Mouse (Mus musculus): ENCODE results near the gene Slc35a5. TPM values are rescaled to one million over a fixed set of nuclear protein-coding genes. Genes with fewer than 3 reads are reported as not detected.

Slc35a5 gene
- total RNA-seq (2023) = 59.9 and 63.1 TPM in 2 replicates

DNA sequence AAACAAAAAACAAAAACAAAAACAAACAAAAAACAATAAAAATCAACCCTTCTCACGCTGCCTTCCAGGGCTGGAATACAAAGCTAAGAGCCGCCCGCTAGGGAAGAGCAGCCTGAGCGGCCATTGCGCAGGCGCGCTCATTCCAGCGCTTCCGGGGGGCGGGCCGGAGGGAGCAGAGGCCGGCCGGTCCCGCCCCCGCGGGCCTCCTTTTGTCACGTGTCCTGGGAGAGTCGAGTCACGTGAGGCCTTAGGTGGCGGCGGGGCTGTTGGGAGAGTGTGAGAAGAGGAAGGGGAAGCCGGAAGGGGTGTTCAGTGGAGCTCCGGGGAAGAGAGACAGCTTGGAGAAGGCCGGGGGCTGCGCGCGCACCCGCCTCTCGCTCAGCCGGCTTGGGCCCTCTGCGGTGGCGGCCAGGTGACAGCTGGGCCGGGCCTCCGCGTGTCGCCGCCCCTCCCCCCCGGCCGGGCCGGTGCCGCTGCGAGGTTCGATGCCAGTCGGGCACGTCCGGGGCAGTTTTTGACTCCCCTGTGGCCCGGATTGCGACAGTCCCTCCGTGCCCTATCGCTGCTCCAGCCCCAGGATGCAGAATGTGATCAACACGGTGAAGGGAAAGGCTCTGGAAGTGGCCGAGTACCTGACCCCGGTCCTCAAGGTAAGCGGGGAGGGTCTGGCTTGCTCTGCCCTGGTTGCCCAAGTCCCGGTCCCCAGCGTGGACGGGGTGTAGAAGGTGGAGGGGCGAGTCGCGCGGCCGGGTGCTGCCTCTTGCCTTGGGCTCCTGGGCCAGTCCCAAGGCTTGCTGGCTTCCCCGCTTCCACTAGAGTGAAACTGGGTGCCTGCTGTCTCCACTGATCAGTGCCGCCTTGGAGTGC, at the start of gene Slc35a5, which contains the start of gene Atg3:
TSS of gene Slc35a5 (minus strand) at position 185 of the 867 bp plus-strand sequence.
TSS of gene Atg3 (plus strand) at position 264 of the 867 bp plus-strand sequence.

GRCm38 (mm10) chr16:45093137-45093731, 65.3 kb downstream of the Slc35a5 start, which contains the start of gene Ccdc80:
Ccdc80 (plus strand) TSS chr16:45093402.

Other genes with a start within 250 kb of the Slc35a5 start
- 1.8 and 2.2 TPM in 2 replicates for gene Cd200r3, start 215.0 kb downstream of the Slc35a5 start, total RNA-seq (2023)
- 4.1 and 5.2 TPM in 2 replicates for gene Ccdc80, start 65.3 kb downstream of the Slc35a5 start, total RNA-seq (2023)
- gene Atg3, start 79 bp upstream of the Slc35a5 start, total RNA-seq (2023) = 125 and 133 TPM in 2 replicates
- gene Btla, start 65.6 kb upstream of the Slc35a5 start, total RNA-seq (2023) = 3.4 and 7.5 TPM in 2 replicates